Mouse (Mus musculus) spleen, adult 2 months (tissue): ENCODE data around the gene Glp1r. TPM values are rescaled to one million over a fixed set of nuclear protein-coding genes. Genes with fewer than 3 reads are reported as not detected.

Experiments
- DNase-seq, 2 experiments: peaks; one replicate each; pipeline versions ENCODE4 v3.0.0 to v3.0.0-alpha.2; 2012 to 2021; ENCODE audit warnings: low spot score in 2 of 2, low read depth in 1 of 2
- H3K27ac ChIP-seq: fragments of 200-500 bp; 2 replicates; pipeline ENCODE4 v1.5.1; 2012; ENCODE audit warnings: low read length, inconsistent platforms; ENCODE audit not compliant: insufficient read depth
- H3K27me3 ChIP-seq: fragments of 200-500 bp; 2 replicates; pipeline ENCODE4 v1.6.1; 2012; ENCODE audit warnings: mild to moderate bottlenecking, moderate library complexity, low read length, inconsistent platforms; ENCODE audit not compliant: control insufficient read depth, insufficient read depth
- H3K36me3 ChIP-seq: fragments of 200-500 bp; 2 replicates; pipeline ENCODE4 v1.6.1; 2012; ENCODE audit warnings: mild to moderate bottlenecking, low read length, inconsistent platforms; ENCODE audit not compliant: control insufficient read depth, insufficient read depth
- H3K4me1 ChIP-seq: fragments of 200-500 bp; 2 replicates; pipeline ENCODE4 v1.6.1; 2011; ENCODE audit warnings: inconsistent platforms; ENCODE audit not compliant: control insufficient read depth, insufficient read depth, insufficient read length
- H3K4me3 ChIP-seq: fragments of 200-500 bp; 2 replicates; pipeline ENCODE4 v1.5.1; 2011; ENCODE audit warnings: mild to moderate bottlenecking, inconsistent platforms; ENCODE audit not compliant: insufficient read depth, insufficient read length; ENCODE audit errors: extremely low read depth
- CTCF ChIP-seq: fragments of 200-500 bp; IDR thresholded peaks from 2 replicates; pipeline ENCODE4 v1.5.1; 2011; ENCODE audit warnings: mild to moderate bottlenecking, inconsistent platforms; ENCODE audit not compliant: insufficient read depth, insufficient read length, insufficient replicate concordance; ENCODE audit errors: extremely low read depth
- POLR2A ChIP-seq: fragments of 200-500 bp; IDR thresholded peaks from 2 replicates; pipeline ENCODE4 v1.6.1; 2011; ENCODE audit warnings: low read depth, low read length, inconsistent platforms
- WGBS: fragments of 180-500 bp; shearing (Covaris S2); methylation state at CpG from one replicate; pipeline ENCODE4 v1.1.7; 2018; 5-methylcytosine and 5-hydroxymethylcytosine counted together
- polyA plus RNA-seq: library from polyadenylated mRNA; depleted of rRNA; stranded (reverse); fragments of >200 nt; gene quantifications from 2 replicates; pipeline ENCODE4 v1.2.3, GENCODE M21; 2012; rRNA removed

Glp1r gene
- polyA plus RNA-seq = 0.29 and 0.39 TPM in 2 replicates

GRCm38 (mm10) chr17:30901627-30902026, at the start of gene Glp1r:
Glp1r (plus strand) TSS chr17:30901817.
- TF ChIP-seq POLR2A = no peak
- TF ChIP-seq CTCF = no peak
- H3K4me3 ChIP-seq = peak within 1 kb of the TSS; percentile 33; the same call in 1 of the 2 replicates
- H3K4me1 ChIP-seq = peaks cover 2% of the 10 kb centered on the region; the same call in 1 of the 2 replicates
- no peaks in the 10 kb centered on the region for H3K36me3 ChIP-seq
- H3K27ac ChIP-seq = no peak within 1 kb of the TSS
- WGBS = 3% methylated on average over 37 of the region's 37 CpGs
- DNase-seq = no peak
- H3K27me3 ChIP-seq = peaks cover 9% of the 10 kb centered on the region

- Histone ChIP-seq H3K27me3 (no peaks in the 10 kb centered on the region), H3K36me3 (no peaks in the 10 kb centered on the region; the same call in 1 of the 2 replicates), H3K27ac (no peak overlapping the region), H3K4me1 (no peaks in the 10 kb centered on the region), H3K4me3 (no peak overlapping the region)
- TF ChIP-seq POLR2A = no peak
- DNase-seq = no peak
These were observed 49.3 kb upstream of the Glp1r start for GRCm38 (mm10) chr17:30852345-30852744.

- no peaks in the 10 kb centered on the region for H3K4me1 ChIP-seq
- H3K4me3 ChIP-seq = no peak overlapping the region
- no peaks in the 10 kb centered on the region; the same call in 1 of the 2 replicates for H3K36me3 ChIP-seq
- TF ChIP-seq POLR2A (no peak), CTCF (no peak)
- no peaks in the 10 kb centered on the region for H3K27me3 ChIP-seq
- DNase-seq = no peak
- WGBS = 91% methylated on average over 5 of the region's 5 CpGs
- no peak overlapping the region for H3K27ac ChIP-seq
These were observed 44.3 kb upstream of the Glp1r start for GRCm38 (mm10) chr17:30857347-30857746.

GRCm38 (mm10) chr17:30858586-30859259, 42.9 kb upstream of the Glp1r start:
- Histone ChIP-seq H3K4me1 (no peaks in the 10 kb centered on the region), H3K4me3 (no peak overlapping the region), H3K27ac (no peak overlapping the region), H3K36me3 (no peaks in the 10 kb centered on the region; the same call in 1 of the 2 replicates), H3K27me3 (no peaks in the 10 kb centered on the region)
- DNase-seq = no peak
- 72% methylated on average over 11 of the region's 11 CpGs for WGBS
- no peak for TF ChIP-seq POLR2A
- no peak for TF ChIP-seq CTCF

- no peak overlapping the region for H3K27ac ChIP-seq
- H3K36me3 ChIP-seq = no peaks in the 10 kb centered on the region; the same call in 1 of the 2 replicates
- H3K27me3 ChIP-seq = no peaks in the 10 kb centered on the region
- TF ChIP-seq CTCF (no peak), POLR2A (no peak)
- no peak for DNase-seq
- H3K4me3 ChIP-seq = no peak overlapping the region
- 90% methylated on average over 10 of the region's 10 CpGs for WGBS
- no peaks in the 10 kb centered on the region for H3K4me1 ChIP-seq
These were observed 41.5 kb upstream of the Glp1r start for GRCm38 (mm10) chr17:30859989-30860585.

GRCm38 (mm10) chr17:30860606-30861005, 41.0 kb upstream of the Glp1r start:
- no peak for DNase-seq
- no peak overlapping the region for H3K4me3 ChIP-seq
- H3K36me3 ChIP-seq = no peaks in the 10 kb centered on the region; the same call in 1 of the 2 replicates
- WGBS = 74% methylated on average over 7 of the region's 7 CpGs
- H3K27ac ChIP-seq = no peak overlapping the region
- TF ChIP-seq POLR2A (no peak), CTCF (no peak)
- H3K27me3 ChIP-seq = no peaks in the 10 kb centered on the region
- H3K4me1 ChIP-seq = no peaks in the 10 kb centered on the region

- 87% methylated on average over 8 of the region's 8 CpGs for whole genome bisulfite sequencing
- no peak overlapping the region for H3K27ac ChIP-seq
- DNase-seq = no peak
- no peak for TF ChIP-seq CTCF
- TF ChIP-seq POLR2A = no peak
- H3K4me3 ChIP-seq = no peak overlapping the region
- H3K36me3 ChIP-seq = no peaks in the 10 kb centered on the region
- no peaks in the 10 kb centered on the region for H3K4me1 ChIP-seq
- no peaks in the 10 kb centered on the region for H3K27me3 ChIP-seq
These were observed 35.3 kb upstream of the Glp1r start for GRCm38 (mm10) chr17:30866281-30866680.
